Mouse (Mus musculus): ENCODE results near the gene Mdga2. TPM values are rescaled to one million over a fixed set of nuclear protein-coding genes. Genes with fewer than 3 reads are reported as not detected.

Gene Mdga2
- polyA plus RNA-seq, 1 experiment = not detected

DNA sequence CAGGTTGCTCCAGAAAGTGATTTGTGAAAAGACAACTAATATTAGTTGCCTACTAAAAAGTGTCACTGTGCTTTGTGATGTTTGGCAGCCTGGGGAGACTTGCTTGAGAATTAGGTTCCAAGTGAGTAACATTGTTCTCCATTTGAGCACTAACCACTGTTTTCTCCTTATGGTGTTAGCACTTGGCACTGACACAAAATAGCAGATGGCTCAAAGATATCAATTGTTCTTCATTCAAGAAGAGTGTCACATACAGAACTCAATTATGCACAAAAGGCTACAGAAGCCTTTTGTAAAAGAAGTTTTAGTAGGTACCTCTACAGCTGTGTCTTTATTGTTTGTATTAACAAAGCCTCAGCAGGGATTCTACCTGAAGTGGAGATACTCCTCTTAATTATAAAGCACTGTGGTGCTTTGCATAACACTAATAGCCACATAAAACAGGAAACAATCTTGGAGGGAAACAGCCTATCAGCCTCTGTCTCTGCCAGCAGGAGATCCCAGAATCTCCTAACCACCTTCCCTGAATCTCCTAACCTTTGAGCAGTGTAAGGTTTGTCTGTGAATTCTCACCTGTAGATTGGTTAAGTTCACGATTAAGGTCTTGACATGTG is 630.6 kb downstream of the Mdga2 start:
- Histone ChIP-seq H3K4me3 (replicated peaks) (no peak overlapping the region), H3K4me1 (no peaks in the 10 kb centered on the region)
- no peak for TF ChIP-seq GATA1 (IDR thresholded peaks at IDR 0.05; ENCODE audit: borderline replicate concordance, low read length)
- no peak for TF ChIP-seq FLI1 (IDR thresholded peaks at IDR 0.05; ENCODE audit: low read length)

DNA sequence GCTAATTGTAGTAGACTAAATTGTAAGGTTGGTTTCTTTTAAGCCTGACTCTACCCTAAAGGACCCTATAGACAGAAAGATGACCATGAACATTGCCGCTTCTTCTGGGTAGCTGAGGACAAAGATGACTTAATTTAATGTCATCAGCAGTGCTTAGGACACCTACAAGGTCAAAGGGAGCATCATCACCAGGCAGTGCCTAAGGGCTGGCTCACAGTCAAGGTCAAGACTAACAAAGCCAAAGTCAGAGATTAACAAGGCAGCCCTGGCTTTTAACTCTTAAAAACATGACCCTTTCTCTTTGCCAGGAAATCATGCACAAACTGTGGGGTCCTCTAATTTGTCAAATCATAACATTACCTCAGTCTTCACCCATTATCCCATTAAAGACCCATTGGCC is 657.0 kb downstream of the Mdga2 start:
- TF ChIP-seq FLI1 (IDR thresholded peaks at IDR 0.05; ENCODE audit: low read length) = no peak
- no peak for TF ChIP-seq GATA1 (IDR thresholded peaks at IDR 0.05; ENCODE audit: borderline replicate concordance, low read length)
- H3K4me1 ChIP-seq = no peaks in the 10 kb centered on the region
- H3K36me3 ChIP-seq (replicated peaks; ENCODE audit: low read length) = no peaks in the 10 kb centered on the region
- H3K27me3 ChIP-seq (replicated peaks) = no peaks in the 10 kb centered on the region
- H3K9me3 ChIP-seq = peaks cover 3% of the 10 kb centered on the region; the same call in 1 of the 2 replicates
- no peak overlapping the region for H3K4me3 ChIP-seq (replicated peaks)

More for the DNA sequence above, 630.6 kb downstream of the Mdga2 start:
- Histone ChIP-seq H3K9me3 (no peaks in the 10 kb centered on the region), H3K27me3 (replicated peaks) (no peaks in the 10 kb centered on the region), H3K36me3 (replicated peaks; ENCODE audit: low read length) (no peaks in the 10 kb centered on the region)

DNA sequence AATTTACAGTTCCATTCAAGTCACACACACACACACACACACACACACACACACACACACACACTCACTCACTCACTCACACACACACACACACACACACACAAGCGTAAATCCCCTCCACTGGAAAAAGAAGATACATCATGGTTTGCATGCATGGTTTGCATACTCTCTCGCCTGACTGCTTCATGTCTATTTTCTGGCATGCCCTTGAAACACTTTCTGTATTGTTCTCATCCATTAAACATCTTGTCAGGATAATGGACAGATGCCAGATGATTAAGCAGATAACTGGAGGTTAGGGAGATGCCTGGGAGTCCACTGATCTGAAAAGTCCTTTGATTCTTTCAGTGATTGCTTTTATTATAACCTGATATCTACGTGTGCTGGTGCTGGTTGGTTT is 665.5 kb downstream of the Mdga2 start:
- TF ChIP-seq GATA1 (IDR thresholded peaks at IDR 0.05; ENCODE audit: borderline replicate concordance, low read length) (no peak), FLI1 (IDR thresholded peaks at IDR 0.05; ENCODE audit: low read length) (no peak)

DNA sequence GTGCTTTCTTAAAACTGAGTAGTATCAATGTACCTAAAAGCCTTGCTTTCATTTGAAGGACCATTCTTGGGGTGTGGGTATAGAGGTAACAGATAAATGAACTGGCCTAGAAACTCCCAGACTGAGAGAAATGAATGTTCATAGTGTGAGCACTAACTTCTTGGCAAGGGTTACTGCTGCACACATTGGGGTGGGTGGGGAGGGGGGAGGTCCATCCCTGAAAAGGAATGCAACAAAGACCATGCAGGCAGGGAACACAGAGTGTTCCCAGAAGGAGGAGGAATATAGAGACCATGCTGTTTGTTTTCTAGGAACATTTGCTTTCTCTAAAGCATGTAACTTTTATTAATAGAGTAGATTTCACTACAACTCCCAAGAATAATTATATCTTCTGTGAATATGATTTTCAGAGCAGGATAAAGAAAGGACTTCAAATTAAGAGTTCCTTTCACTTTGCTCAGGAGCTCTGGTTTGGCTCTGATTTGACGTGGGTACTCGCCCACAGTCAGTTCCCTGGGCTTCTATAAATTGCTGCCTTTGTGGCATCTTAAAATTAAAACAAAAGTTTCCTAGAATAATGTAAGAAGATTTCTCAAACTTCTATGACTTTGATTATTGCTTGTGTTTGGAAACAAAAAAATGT is 666.0 kb downstream of the Mdga2 start:
- H3K4me1 ChIP-seq = no peaks in the 10 kb centered on the region
- TF ChIP-seq FLI1 (IDR thresholded peaks at IDR 0.05; ENCODE audit: low read length) = no peak
- TF ChIP-seq GATA1 (IDR thresholded peaks at IDR 0.05; ENCODE audit: borderline replicate concordance, low read length) = no peak

More for the DNA sequence above, 665.5 kb downstream of the Mdga2 start:
- Histone ChIP-seq H3K36me3 (replicated peaks; ENCODE audit: low read length) (no peaks in the 10 kb centered on the region), H3K27me3 (replicated peaks) (no peaks in the 10 kb centered on the region), H3K4me1 (no peaks in the 10 kb centered on the region), H3K9me3 (peaks cover 6% of the 10 kb centered on the region; the same call in 1 of the 2 replicates), H3K4me3 (replicated peaks) (no peak overlapping the region)

DNA sequence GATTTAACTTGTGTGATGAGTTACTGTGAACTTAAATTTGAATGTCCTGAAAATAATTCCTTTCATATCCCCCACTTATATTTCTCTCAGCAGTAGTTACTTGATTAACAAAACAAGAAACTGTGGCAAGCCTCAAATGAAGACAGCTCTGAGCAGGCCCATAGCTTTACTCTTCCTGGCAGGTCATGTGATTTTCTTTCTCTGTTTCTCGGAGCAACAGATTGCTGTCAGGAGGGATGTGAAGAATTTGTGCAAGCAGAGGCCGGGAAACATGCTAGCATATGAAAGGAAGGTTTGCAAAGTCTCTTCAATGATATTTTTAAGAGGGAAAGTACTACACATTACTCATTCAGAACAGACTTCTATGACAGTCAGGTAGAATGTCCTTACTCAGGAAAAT is 697.4 kb downstream of the Mdga2 start:
- no peaks in the 10 kb centered on the region for H3K4me1 ChIP-seq
- H3K4me3 ChIP-seq (replicated peaks) = no peak overlapping the region
- no peaks in the 10 kb centered on the region for H3K9me3 ChIP-seq
- H3K36me3 ChIP-seq (replicated peaks; ENCODE audit: low read length) = no peaks in the 10 kb centered on the region
- TF ChIP-seq GATA1 (IDR thresholded peaks at IDR 0.05; ENCODE audit: borderline replicate concordance, low read length) (no peak), FLI1 (IDR thresholded peaks at IDR 0.05; ENCODE audit: low read length) (no peak)
- H3K27me3 ChIP-seq (replicated peaks) = no peaks in the 10 kb centered on the region

More for the DNA sequence above, 666.0 kb downstream of the Mdga2 start:
- peaks cover 6% of the 10 kb centered on the region; the same call in 1 of the 2 replicates for H3K9me3 ChIP-seq
- H3K27me3 ChIP-seq (replicated peaks) = no peaks in the 10 kb centered on the region
- no peak overlapping the region for H3K4me3 ChIP-seq (replicated peaks)
- no peaks in the 10 kb centered on the region for H3K36me3 ChIP-seq (replicated peaks; ENCODE audit: low read length)

DNA sequence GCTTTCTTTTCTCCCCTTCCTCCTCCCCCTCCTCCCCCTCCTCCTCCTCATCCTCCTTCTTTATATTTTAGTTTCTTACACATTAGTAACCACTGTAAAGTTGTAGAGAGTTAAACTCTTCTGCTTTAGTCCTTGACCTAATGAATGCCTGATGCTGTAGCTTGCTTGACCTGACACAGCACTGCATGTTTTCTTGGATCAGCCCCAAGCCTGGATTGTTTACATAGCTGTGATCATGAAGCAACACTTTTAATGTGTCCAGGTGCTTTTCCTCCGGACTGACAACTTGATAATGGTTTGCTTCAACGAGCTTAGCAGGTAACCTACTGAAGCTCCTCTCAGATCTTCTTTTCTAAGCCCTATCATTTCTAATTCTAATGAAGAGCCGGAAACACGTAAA is 723.1 kb downstream of the Mdga2 start:
- Histone ChIP-seq H3K4me1 (no peaks in the 10 kb centered on the region), H3K4me3 (replicated peaks) (no peak overlapping the region), H3K36me3 (replicated peaks; ENCODE audit: low read length) (no peaks in the 10 kb centered on the region), H3K27me3 (replicated peaks) (no peaks in the 10 kb centered on the region), H3K9me3 (no peaks in the 10 kb centered on the region)
- TF ChIP-seq FLI1 (IDR thresholded peaks at IDR 0.05; ENCODE audit: low read length) = no peak
- no peak for TF ChIP-seq GATA1 (IDR thresholded peaks at IDR 0.05; ENCODE audit: borderline replicate concordance, low read length)

DNA sequence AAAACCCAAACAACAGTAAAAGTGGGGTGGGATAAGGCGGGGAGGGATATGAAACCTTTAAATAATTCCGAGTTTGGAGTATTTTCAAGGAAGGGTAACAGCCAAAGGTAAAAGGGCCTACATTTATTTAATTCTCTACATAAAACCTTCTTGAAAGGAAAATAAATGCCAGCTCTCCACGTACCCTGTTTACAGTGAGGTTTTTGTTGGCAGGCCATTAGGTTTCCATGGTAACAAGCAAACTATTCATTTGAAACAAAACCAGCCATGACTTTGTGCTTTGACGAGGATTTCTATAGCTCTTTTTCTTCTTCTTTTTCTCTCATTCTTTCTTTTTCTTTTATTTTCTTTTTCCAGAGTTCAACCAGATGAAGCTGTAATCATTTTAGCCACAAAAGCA is 751.5 kb downstream of the Mdga2 start:
- no peaks in the 10 kb centered on the region for H3K4me1 ChIP-seq
- no peak for TF ChIP-seq GATA1 (IDR thresholded peaks at IDR 0.05; ENCODE audit: borderline replicate concordance, low read length)
- TF ChIP-seq FLI1 (IDR thresholded peaks at IDR 0.05; ENCODE audit: low read length) = no peak
- no peak overlapping the region for H3K4me3 ChIP-seq (replicated peaks)
- no peaks in the 10 kb centered on the region for H3K27me3 ChIP-seq (replicated peaks)
- no peaks in the 10 kb centered on the region for H3K9me3 ChIP-seq
- H3K36me3 ChIP-seq (replicated peaks; ENCODE audit: low read length) = no peaks in the 10 kb centered on the region

DNA sequence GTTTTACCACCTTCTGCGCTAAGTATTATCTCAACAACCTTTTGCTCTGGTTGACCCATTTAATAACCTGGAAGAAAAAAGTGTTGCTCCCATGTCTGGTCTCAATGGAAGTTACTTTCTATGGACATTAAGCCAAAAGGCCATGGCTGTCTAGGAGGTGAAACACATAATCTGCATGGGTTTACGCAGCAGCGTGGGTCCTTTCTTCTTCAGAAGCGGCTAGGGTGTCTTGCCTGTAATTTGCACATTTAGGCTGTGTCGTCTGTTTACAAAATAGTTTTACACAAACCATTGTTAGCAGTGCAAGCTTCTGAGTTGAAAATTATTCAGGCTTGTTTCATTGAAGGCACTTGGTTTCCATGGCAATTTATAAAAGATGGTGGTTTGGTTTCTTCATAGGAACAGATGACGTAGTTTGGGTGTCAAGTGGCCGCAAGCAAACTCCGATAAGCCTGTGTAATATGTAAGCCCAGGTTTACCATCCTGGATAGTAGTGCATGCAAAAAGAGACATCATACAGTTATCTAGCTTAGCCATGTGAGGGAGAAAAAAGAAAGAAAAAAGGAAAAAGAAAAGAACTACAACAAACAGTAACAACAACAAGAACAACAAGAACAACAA is 752.0 kb downstream of the Mdga2 start:
- Histone ChIP-seq H3K9me3 (no peaks in the 10 kb centered on the region), H3K36me3 (replicated peaks; ENCODE audit: low read length) (no peaks in the 10 kb centered on the region), H3K27me3 (replicated peaks) (no peaks in the 10 kb centered on the region), H3K4me1 (no peaks in the 10 kb centered on the region), H3K4me3 (replicated peaks) (no peak overlapping the region)
- TF ChIP-seq GATA1 (IDR thresholded peaks at IDR 0.05; ENCODE audit: borderline replicate concordance, low read length) (no peak), FLI1 (IDR thresholded peaks at IDR 0.05; ENCODE audit: low read length) (no peak)

DNA sequence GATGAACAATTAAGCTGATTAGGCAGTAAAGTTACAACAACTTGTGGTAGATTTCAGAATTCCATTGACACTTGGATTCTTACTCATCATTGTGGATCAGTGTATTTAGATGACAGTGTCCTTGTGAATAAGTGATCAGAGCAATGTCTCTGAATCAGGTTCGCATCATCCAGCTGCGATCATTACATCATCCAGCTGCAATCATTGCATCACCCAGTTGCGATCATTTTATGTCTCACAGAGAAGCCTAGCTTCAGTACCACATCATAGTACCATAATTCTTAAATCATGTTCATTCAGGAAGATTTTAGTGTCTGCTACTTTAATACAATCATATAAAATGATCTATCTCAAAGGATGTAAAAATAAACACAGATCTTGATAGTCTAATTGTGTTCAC is 756.8 kb downstream of the Mdga2 start:
- TF ChIP-seq GATA1 (IDR thresholded peaks at IDR 0.05; ENCODE audit: borderline replicate concordance, low read length) (no peak), FLI1 (IDR thresholded peaks at IDR 0.05; ENCODE audit: low read length) (no peak)

DNA sequence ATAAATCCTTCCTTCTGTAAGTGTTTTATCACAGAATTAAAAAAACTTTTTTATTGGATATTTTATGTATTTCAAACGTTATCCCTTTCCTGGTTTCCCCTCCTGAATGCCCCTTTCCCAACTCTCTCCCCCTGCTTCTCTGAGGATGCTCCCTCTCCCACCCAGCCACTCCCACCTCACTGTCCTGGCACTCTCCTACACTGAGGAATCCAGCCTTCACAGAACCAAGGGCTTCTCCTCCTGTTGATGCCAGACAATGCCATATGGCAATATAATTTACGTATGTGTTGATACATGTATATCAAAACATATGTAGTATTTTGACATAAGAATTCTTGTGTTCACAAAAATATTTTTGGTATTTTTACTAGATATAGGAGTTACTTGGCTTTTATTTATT is 779.0 kb downstream of the Mdga2 start:
- no peak overlapping the region for H3K4me3 ChIP-seq (replicated peaks)
- H3K4me1 ChIP-seq = no peaks in the 10 kb centered on the region
- H3K9me3 ChIP-seq = no peaks in the 10 kb centered on the region
- H3K36me3 ChIP-seq (replicated peaks; ENCODE audit: low read length) = no peaks in the 10 kb centered on the region
- H3K27me3 ChIP-seq (replicated peaks) = no peaks in the 10 kb centered on the region
- TF ChIP-seq GATA1 (IDR thresholded peaks at IDR 0.05; ENCODE audit: borderline replicate concordance, low read length) (no peak), FLI1 (IDR thresholded peaks at IDR 0.05; ENCODE audit: low read length) (no peak)

More for the DNA sequence above, 756.8 kb downstream of the Mdga2 start:
- no peaks in the 10 kb centered on the region for H3K27me3 ChIP-seq (replicated peaks)
- H3K9me3 ChIP-seq = no peaks in the 10 kb centered on the region
- no peaks in the 10 kb centered on the region for H3K4me1 ChIP-seq
- no peaks in the 10 kb centered on the region for H3K36me3 ChIP-seq (replicated peaks; ENCODE audit: low read length)
- H3K4me3 ChIP-seq (replicated peaks) = no peak overlapping the region

All from megakaryocyte, embryonic 14.5 days (primary cell).